Mouse (Mus musculus) induced T-regulatory cell, adult 2 months (primary cell): ENCODE measurements around the gene A4galt.
"Not testable (repeated sequence)": the region's sequence is repeated elsewhere in the genome, so short reads cannot be mapped to it uniquely, and the experiment has no call there.

Source experiments
- DNase-seq: peaks from one replicate; pipeline ENCODE4 v3.0.0-alpha.2; 2012; ENCODE audit warnings: low read depth

Gene A4galt

GRCm38 (mm10) chr15:83251176-83252004, at the start of gene A4galt:
TSS of gene A4galt (minus strand) at chr15:83251774.
- no peak for DNase-seq

DNA sequence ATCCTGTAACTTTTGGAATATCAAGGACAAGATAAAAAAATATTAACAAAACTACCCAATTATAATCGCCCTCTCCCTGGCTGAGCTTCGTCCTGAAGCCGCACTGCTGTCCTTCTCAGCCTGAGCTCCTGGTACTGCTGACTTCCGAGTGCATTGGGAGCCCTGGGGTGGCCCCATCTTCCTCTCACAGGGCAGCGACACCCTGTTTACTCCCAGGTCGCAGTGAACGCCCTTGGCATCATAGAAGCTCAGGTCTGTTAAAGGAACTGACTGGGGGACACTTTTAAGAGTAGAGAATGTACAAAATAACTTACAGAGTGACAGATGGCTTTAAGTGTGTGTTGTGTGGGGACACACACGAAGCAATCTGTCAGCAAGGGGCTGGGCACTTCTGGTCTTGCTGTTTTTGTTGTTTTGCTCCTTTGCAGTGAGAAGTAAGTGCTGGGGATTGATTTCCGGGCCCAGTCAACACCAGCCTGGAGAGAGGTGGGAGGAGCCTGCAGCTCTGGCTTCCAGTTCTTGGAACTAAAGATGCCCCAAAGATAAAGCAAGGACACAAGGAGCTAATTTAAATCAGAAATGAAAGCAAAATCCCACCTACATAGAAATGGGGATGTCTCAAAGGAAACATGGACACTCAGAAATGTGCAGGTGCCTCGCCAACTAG, 48.5 kb upstream of the A4galt start:
- no peak for DNase-seq

- no peak for DNase-seq
These were observed 47.9 kb upstream of the A4galt start for GRCm38 (mm10) chr15:83299450-83299849.

- no peak for DNase-seq
These were observed 47.2 kb upstream of the A4galt start for GRCm38 (mm10) chr15:83298810-83299209.

DNA sequence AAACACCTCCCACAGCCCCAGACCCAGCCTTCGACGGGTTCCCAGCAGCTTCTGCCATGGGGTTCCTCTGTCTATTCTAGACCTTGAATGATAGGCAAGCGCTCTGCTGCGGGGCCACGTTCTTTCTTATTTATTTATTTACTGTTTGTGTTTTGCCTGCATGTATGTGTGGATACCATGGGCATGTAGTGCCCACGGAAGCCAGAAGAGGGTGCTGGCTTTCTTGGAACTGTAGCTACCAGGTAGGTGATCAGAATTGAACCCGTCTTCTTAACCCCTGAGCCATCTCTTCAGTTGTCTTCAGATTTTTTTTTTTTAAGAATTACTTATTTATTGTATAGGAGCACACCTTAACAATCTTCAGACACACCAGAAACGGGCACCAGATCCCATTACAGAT, 46.7 kb upstream of the A4galt start:
- DNase-seq = peak; percentile 28

GRCm38 (mm10) chr15:83296771-83297311, 45.3 kb upstream of the A4galt start:
- no peak for DNase-seq

DNA sequence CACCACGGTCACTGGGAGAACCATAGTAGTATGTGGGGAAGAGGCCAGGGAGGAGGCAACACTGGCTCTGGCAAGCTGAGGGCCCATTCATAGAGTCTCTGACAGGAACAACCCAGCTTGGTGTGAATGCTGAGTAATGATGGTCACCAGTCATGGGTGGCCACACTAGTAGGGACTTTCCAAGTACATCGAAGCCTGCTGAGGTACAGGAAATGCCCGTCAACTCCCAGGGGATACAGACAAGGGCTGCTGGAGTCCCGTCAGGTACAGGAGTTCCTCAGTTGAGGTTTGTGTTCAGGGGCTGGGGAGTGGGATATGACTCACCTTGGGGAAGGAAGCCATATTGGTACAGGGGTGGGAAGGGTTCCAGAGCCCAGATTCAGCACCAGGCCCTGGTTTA, 44.5 kb upstream of the A4galt start:
- DNase-seq = no peak

DNA sequence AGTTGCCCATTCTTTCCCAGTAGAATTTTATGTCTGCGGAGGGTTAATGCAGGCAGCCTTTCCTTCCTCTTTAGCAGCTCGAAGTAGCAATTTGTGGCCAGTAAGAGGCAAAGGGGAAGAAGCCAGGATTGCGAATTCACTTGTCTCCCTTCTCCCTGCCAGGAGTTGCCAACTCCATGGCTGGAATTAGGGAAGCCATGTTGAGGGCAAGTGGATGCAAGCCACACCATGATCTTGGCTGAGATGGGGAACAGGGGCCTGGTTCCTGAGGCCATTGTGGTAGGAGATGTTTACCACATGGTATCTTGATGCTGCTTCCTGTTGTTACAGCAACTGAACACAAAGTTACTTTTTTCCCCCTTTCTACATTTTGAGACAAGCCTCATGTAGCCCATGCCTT, 43.4 kb upstream of the A4galt start:
- DNase-seq = no peak

DNA sequence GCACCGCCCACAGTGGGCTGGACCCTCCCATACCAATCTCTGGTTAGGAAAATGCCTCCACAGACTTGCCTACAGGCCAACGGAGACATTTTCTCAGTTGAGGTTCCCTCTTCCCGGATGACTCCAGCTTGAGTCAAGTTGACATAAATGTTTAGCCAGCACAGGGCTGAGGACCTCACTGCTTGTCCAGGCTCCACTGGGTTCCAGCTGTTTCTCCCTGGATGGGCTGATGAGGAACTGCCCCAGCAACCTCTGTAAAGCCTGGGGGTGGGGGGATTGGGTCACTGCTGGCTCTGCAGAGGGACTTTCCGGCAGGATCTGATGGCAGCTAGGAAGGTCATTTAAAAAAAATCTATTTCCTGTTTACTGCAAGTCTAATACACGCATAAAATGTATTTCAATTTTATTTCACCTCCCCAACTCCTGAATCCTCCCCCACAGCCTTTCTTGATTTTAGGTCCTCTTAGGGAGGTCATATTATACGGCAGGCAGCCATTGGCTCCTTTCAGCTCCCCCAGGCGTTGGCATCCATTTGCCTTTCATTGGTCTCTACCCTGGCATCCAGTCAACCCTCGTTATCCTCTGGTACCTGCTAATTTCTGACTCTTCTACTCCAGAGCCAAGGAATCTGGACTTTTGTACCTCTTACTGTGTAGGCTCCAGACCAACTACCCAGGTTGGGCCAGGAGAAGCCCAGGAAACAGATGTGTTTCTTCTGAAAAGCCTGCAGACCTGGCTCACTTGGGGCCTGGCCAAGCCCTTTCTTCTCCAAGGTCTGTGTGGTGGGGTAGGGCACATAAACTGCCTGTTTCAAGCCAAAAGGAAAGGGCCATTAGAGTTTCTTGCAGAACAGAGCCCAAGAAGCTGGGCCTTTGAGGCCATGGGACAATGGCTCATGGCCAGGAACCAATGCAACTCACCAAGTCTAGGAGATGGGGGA, 42.4 kb upstream of the A4galt start:
- DNase-seq = no peak

- DNase-seq = no peak
These were observed 41.6 kb upstream of the A4galt start for GRCm38 (mm10) chr15:83293144-83293543.

- no peak for DNase-seq
These were observed 40.9 kb upstream of the A4galt start for GRCm38 (mm10) chr15:83292261-83293056.

GRCm38 (mm10) chr15:83290899-83291298, 39.3 kb upstream of the A4galt start:
- no peak for DNase-seq

DNA sequence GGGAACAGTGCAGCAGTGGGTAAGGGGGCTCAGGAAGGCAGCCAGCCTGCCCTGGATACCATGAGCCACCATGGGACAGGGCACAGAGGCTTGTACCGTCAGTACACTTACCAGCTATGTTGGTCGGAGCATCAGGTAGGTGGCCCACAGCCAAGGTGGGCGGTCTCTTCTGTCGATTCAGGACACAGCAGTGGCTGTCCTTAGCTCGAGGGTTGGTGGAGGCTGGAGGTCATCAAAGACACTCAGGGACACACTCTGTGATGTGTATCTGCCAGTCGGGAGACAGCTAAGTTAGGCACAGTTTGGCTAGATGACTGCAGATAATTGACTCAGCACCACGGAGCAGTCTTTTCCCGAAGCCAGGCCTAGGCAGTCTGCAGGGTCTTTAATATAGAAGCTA, 33.3 kb upstream of the A4galt start:
- DNase-seq = no peak

GRCm38 (mm10) chr15:83282397-83282796, 30.8 kb upstream of the A4galt start:
- DNase-seq = no peak

DNA sequence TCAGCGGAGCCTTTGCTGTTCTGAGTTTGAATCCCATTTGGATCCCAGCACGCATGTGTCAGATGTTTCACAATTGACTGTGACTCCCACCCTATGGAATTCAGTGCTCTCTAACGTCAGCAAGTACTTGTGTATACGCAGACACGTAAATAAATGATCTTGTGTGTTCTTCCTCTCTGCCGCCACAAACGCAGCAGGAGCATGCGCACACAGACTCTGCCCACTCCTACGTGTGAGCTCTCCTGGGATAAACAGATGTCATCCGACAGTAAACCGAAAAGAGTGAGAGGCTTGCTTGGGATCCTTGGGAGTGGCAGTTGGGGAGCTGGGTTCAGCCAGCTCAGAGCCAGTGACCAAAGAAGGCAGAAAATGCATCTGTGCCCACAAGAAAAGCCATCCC, 29.7 kb upstream of the A4galt start:
- DNase-seq = no peak

- DNase-seq = no peak
These were observed 27.0 kb upstream of the A4galt start for GRCm38 (mm10) chr15:83278579-83278978.

DNA sequence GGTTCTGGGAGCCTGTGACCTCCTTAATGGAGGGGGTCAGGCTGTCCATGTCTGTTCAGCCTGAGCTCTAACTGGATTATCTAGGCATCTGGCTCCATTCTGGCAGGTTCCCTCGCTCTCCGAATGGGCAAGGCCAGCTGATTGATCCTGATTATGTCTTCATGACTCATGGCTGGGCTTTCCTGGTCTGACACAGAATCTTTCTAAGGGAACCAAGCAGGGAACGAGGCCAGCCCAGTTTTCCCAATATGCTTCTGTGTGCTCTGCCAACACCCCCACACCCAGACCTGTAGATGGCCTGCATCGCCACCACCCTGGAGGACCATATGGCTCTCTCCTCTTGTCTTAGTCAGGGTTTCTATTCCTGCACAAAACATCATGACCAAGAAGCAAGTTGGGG, 25.9 kb upstream of the A4galt start:
- DNase-seq = no peak

DNA sequence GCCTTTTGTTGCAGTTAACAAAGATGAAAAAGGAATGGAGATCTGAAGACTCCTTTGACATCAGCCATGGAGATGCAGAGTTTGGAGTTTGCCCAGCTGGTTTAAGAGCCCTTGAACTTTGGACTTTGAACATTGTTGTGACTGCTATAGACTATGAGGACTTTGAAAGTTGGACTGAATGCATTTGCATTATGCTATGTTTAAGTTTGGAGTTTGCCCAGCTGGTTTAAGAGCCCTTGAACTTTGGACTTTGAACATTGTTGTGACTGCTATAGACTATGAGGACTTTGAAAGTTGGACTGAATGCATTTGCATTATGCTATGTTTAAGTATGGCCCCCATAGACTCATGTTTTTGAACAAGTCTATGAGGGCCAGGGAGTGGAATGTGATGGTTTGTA, 22.7 kb upstream of the A4galt start:
- not testable (repeated sequence) for DNase-seq

GRCm38 (mm10) chr15:83273017-83273416, 21.4 kb upstream of the A4galt start:
- no peak for DNase-seq

GRCm38 (mm10) chr15:83271221-83271620, 19.6 kb upstream of the A4galt start:
- not testable (repeated sequence) for DNase-seq

DNA sequence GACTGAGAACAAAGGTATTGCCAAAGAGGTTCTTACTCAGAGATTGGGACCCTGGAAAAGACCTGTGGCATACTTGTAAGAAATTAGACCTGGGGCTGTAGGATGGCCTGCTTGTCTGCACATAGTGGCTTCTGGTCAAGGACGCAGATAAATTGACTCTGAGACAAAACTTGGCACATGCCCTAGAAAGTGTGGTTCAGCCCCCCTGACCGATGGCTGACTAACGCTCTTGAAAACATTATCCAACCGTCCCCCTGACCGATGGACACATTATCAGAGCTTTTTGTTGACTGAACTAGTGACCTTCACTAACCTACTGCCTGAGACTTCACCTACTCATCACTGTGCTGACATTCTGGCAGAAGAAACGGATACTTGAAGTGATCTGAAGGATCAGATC, 18.4 kb upstream of the A4galt start:
- not testable (repeated sequence) for DNase-seq
